Mouse (Mus musculus): ENCODE results near the gene Btbd3.

GRCm38 (mm10) chr2:138492176-138492575 is 235.8 kb downstream of the Btbd3 start:
- TF ChIP-seq TAL1 (IDR thresholded peaks at IDR 0.05; ENCODE audit: low read length) (no peak), GATA1 (IDR thresholded peaks at IDR 0.05; ENCODE audit: low read length) (no peak)

Data from erythroblast, embryonic 14.5 days (primary cell).